In the genomic region with DNA sequence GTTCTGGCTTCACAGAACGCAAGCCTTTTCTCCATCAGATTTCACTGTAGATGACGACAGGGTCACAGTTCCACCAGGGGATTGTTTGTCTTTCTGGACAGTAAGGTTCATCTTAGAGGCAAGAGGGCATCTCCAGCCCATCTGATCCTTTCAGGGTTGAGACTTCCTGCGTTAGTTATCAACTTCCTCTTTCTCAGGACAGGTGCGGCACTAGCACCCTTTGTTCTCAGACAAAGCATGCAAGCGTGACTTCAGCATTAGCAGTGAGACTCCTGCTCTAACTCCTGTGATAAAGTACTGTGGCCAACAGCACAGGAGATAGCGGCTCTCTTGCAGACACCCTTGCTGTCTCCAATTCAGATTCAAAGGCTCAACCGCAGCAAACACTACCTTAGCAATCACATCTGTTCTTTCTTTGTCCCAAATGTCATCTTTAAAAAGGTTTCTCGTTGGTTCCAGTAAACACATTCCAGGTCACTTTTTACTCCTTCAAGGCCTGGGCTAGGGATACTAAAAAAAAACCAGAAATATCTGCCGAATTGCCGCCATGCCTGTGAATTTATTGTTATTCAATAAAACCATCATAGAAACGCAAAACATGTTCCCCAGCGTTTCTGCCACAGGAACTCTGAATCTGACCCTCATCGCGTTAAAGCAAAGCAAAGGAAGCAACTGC, we compare ENCODE assay signal across 9 mouse cellular contexts. TPM values are rescaled to one million over a fixed set of nuclear protein-coding genes. Genes with fewer than 3 reads are reported as not detected.
DNase-seq lines count a peak whose midpoint lies in the region; ATAC-seq and TF ChIP-seq lines count a peak whose summit lies in the region.
"Had no signal": no experiment of that assay in that cellular context is flagged by ENCODE, and none has a peak within 500 bp of the region (broad histone marks: within the 10 kb centered on the region; RNA-seq: fewer than 3 reads in every experiment).

No protein-coding gene starts in this region.

- H3K4me2 ChIP-seq in hindbrain, embryonic 13.5 days: no peak overlapping the region
- H3K4me2 ChIP-seq in hindbrain, embryonic 16.5 days (ENCODE audit: low read length): no peak overlapping the region

- H3K9ac ChIP-seq in hindbrain, embryonic 13.5 days: no peak overlapping the region
- no peak overlapping the region for H3K9ac ChIP-seq in hindbrain, embryonic 16.5 days (ENCODE audit: low read depth, low read length)

- WGBS in hindbrain, embryonic 13.5 days: 70% methylated on average over 14 of the region's 14 CpGs
- 66% methylated on average over 14 of the region's 14 CpGs for whole genome bisulfite sequencing in hindbrain, embryonic 16.5 days
- 86% methylated on average over 14 of the region's 14 CpGs for WGBS in cerebellum, adult 2 months

- H3K4me1 ChIP-seq in hindbrain, embryonic 13.5 days (replicated peaks): peaks cover 5% of the 10 kb centered on the region
- H3K4me1 ChIP-seq in hindbrain, embryonic 16.5 days (ENCODE audit: control insufficient read depth, insufficient read depth, low read depth, low read length): no peaks in the 10 kb centered on the region
- no peaks in the 10 kb centered on the region for H3K4me1 ChIP-seq in cerebellum, adult 2 months (ENCODE audit: control insufficient read depth, insufficient read depth, low read length)

- H3K4me3 ChIP-seq in hindbrain, embryonic 13.5 days: no peak overlapping the region
- no peak overlapping the region for H3K4me3 ChIP-seq in hindbrain, embryonic 16.5 days (ENCODE audit: low read length)
- no peak overlapping the region for H3K4me3 ChIP-seq in cerebellum, adult 2 months (replicated peaks; ENCODE audit: insufficient read depth, low read depth, low read length)

- ATAC-seq in hindbrain, embryonic 13.5 days (ENCODE audit: low FRiP score): no peak
- ATAC-seq in hindbrain, embryonic 16.5 days: no peak
- peak; percentile 91 for ATAC-seq in neutrophil, adult 5-6 weeks (ENCODE audit: extremely low read depth, insufficient number of reproducible peaks, low FRiP score, poor library complexity, severe bottlenecking)

- no peak for TF ChIP-seq POLR2A in brain, embryonic 14.5 days (IDR thresholded peaks at IDR 0.05; ENCODE audit: borderline replicate concordance, extremely low read depth, insufficient read depth, insufficient read length, poor library complexity, severe bottlenecking)
- TF ChIP-seq POLR2A in cerebellum, adult 2 months (IDR thresholded peaks at IDR 0.05; ENCODE audit: borderline replicate concordance, insufficient read depth, low read length): no peak

- TF ChIP-seq CTCF in brain, embryonic 14.5 days (IDR thresholded peaks at IDR 0.05; ENCODE audit: borderline replicate concordance, extremely low read depth, insufficient read depth, insufficient read length): no peak
- TF ChIP-seq CTCF in cerebellum, adult 2 months (IDR thresholded peaks at IDR 0.05; ENCODE audit: borderline replicate concordance, insufficient read depth, low read depth, low read length): no peak

- H3K36me3 ChIP-seq in hindbrain, embryonic 13.5 days: no peaks in the 10 kb centered on the region
- H3K36me3 ChIP-seq in hindbrain, embryonic 16.5 days (ENCODE audit: control insufficient read depth, insufficient read depth, low read length): no peaks in the 10 kb centered on the region

- H3K9me3 ChIP-seq in hindbrain, embryonic 13.5 days: no peaks in the 10 kb centered on the region
- H3K9me3 ChIP-seq in hindbrain, embryonic 16.5 days (ENCODE audit: control insufficient read depth, low read length): no peaks in the 10 kb centered on the region

- no peaks in the 10 kb centered on the region for H3K27me3 ChIP-seq in hindbrain, embryonic 13.5 days
- H3K27me3 ChIP-seq in hindbrain, embryonic 16.5 days (replicated peaks; ENCODE audit: control insufficient read depth, insufficient read depth, low read length): no peaks in the 10 kb centered on the region
- no peaks in the 10 kb centered on the region for H3K27me3 ChIP-seq in cerebellum, adult 2 months (ENCODE audit: control insufficient read depth, insufficient read depth, low read length)

- peak; percentile 32 for DNase-seq in CD4-positive helper T cell, adult 2 months (ENCODE audit: low read depth, low spot score)
- DNase-seq in brain, embryonic 14.5 days (ENCODE audit: low read depth): peak; percentile 6
- DNase-seq in urinary bladder, adult 2 months (ENCODE audit: low spot score): no peak
- DNase-seq in ovary, postnatal 36 days (ENCODE audit: low spot score): no peak
- DNase-seq in cerebellum, adult 2 months: no peak
- DNase-seq: heart, adult 11 months had no signal

- H3K27ac ChIP-seq in hindbrain, embryonic 13.5 days: peak overlapping the region; percentile 40; the same call in 1 of the 2 replicates
- H3K27ac ChIP-seq in hindbrain, embryonic 16.5 days (ENCODE audit: low read depth, low read length): no peak overlapping the region
- no peak overlapping the region for H3K27ac ChIP-seq in cerebellum, adult 2 months (ENCODE audit: insufficient read depth, low read length)

RNA-seq across cellular contexts. Expression of gene 1110059E24Rik, which starts 22.0 kb away (rescaled TPM):
- polyA plus RNA-seq in hindbrain, embryonic 13.5 days (2015; fragmentation: Nextera tagmentation; extraction: Ambion mirVana): 56.8 and 57.3 TPM in 2 replicates
- polyA plus RNA-seq in hindbrain, embryonic 16.5 days (2015; fragmentation: Nextera tagmentation; extraction: Ambion mirVana): 53.2 and 59.6 TPM in 2 replicates
- polyA plus RNA-seq in brain, embryonic 14.5 days (2012; rRNA removed): 33.3 and 34.7 TPM in 2 replicates
- total RNA-seq in neutrophil, adult 5-6 weeks (2017): 116 and 172 TPM in 2 replicates
- polyA plus RNA-seq in urinary bladder, adult 2 months (2012; rRNA removed): 38.7 and 42.5 TPM in 2 replicates
- polyA plus RNA-seq in cerebellum, adult 2 months (2012; rRNA removed): 31.2 and 33.0 TPM in 2 replicates

RNA-seq across cellular contexts. Expression of gene Abhd17b, which starts 22.2 kb away (rescaled TPM):
- polyA plus RNA-seq in hindbrain, embryonic 13.5 days (2015; fragmentation: Nextera tagmentation; extraction: Ambion mirVana): 35.4 and 40.9 TPM in 2 replicates
- 27.6 and 38.4 TPM in 2 replicates for polyA plus RNA-seq in hindbrain, embryonic 16.5 days (2015; fragmentation: Nextera tagmentation; extraction: Ambion mirVana)
- 29.0 and 30.8 TPM in 2 replicates for polyA plus RNA-seq in brain, embryonic 14.5 days (2012; rRNA removed)
- 110 and 128 TPM in 2 replicates for total RNA-seq in neutrophil, adult 5-6 weeks (2017)
- 15.9 and 18.0 TPM in 2 replicates for polyA plus RNA-seq in urinary bladder, adult 2 months (2012; rRNA removed)
- 45.4 and 46.6 TPM in 2 replicates for polyA plus RNA-seq in cerebellum, adult 2 months (2012; rRNA removed)

Comparison
In these comparisons a context has a peak if more than half of its experiments do, and no peak if none do; other contexts are left out.
1. DNase-seq: peak in CD4-positive helper T cell, adult 2 months (single experiment) and brain, embryonic 14.5 days (single experiment); none in urinary bladder, adult 2 months (single experiment), ovary, postnatal 36 days (single experiment) and cerebellum, adult 2 months (0 of 2).